Mouse (Mus musculus) Patski (cell line): ENCODE measurements around the gene Slc6a19. TPM values are rescaled to one million over a fixed set of nuclear protein-coding genes. Genes with fewer than 3 reads are reported as not detected.

ENCODE experiments used
- ATAC-seq: fragments of 100-300 bp; one replicate; pipeline ENCODE4 v1.8.0; 2021
- CTCF ChIA-PET: fragments of 350-600 bp; sonication (Branson Sonifier 250); formaldehyde crosslinking; loops from one replicate; lab custom pipeline; 2022; ENCODE audit warnings: inconsistent platforms; lab: Charles Lee
- POLR2A ChIA-PET: fragments of 350-600 bp; sonication (Branson Sonifier 250); formaldehyde crosslinking; loops from one replicate; lab custom pipeline; 2022; ENCODE audit warnings: antibody characterized with exemption, inconsistent platforms; lab: Charles Lee
- DNase-seq: peaks from one replicate; pipeline ENCODE4 v3.0.0-alpha.2; 2011; ENCODE audit warnings: low read depth, low spot score
- H3K27me3 ChIP-seq: fragments of 371-371 bp; one replicate; pipeline ENCODE4 v1.5.1; 2021
- CTCF ChIP-seq: fragments of 100-300 bp; IDR thresholded peaks from one replicate; pipeline ENCODE4 v1.5.1; 2021
- in situ Hi-C: fragments of 300-500 bp; cut with MboI; formaldehyde crosslinking; loops from 3 replicates; pipeline ENCODE4 v1.11.1; 2018; ENCODE audit warnings: low pct_unique_long_range_greater_than_20kb, mixed read lengths
- polyA plus RNA-seq: library from polyadenylated mRNA; unstranded; gene quantifications from one replicate; pipeline ENCODE4 v1.2.3, GENCODE M21; 2021

Gene Slc6a19
- polyA plus RNA-seq, 1 experiment from 2014 or later: 20.4 TPM

DNA sequence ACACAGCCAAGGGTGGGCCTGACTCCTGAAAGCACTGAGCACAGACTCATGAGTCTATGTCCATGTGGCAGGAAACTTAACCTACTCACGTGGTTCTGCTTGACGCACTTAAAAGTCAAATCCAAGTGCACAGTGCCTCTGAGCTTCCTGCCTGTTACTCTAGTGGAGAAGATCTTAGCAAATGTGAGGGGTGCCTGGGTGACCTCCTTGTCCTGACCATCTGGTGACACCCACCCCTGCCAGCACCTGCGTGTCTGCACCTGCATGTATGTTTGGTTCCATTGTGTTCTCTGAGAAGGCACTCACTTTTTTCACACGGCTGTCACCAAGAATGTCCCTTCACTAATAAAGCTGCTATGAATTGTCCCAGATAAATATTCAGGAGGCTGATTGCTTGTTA, 63.4 kb downstream of the Slc6a19 start:
- no peak for ATAC-seq
- no peak for TF ChIP-seq CTCF
- in situ Hi-C loops: loop anchor here (5.0 kb wide), 1 partner anchor 266 kb away; no protein-coding TSS in a partner anchor
- H3K27me3 ChIP-seq: no peaks in the 10 kb centered on the region
- ChIA-PET POLR2A (no interaction called here), CTCF (interaction anchor here (10.4 kb wide), 1 partner anchor 53 kb away, joined by 196 read pairs; no protein-coding TSS in a partner anchor)
- DNase-seq: no peak

DNA sequence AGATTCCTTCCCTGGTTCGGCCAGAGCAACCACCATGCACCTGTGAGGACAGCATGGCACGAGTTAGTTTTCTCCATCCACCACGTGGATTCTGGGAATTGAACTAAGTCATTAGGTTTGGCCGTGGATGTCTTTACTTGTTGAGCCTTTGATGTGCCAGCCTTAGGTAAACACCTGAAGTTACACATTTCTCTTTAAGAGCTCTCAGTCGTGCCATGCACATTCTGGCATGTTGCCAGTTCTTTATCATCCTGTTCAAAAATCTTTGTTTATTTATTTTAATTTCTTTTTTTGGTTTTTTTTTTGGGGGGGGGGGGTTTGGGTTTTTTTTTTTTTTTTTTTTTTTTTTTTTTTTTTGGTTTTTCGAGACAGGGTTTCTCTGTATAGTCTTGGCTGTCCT, 66.8 kb downstream of the Slc6a19 start:
- ATAC-seq (no peak), DNase-seq (no peak)
- in situ Hi-C loops: no loop called here
- ChIA-PET POLR2A (no interaction called here), CTCF (no interaction called here)
- no peaks in the 10 kb centered on the region for H3K27me3 ChIP-seq
- TF ChIP-seq CTCF: no peak

DNA sequence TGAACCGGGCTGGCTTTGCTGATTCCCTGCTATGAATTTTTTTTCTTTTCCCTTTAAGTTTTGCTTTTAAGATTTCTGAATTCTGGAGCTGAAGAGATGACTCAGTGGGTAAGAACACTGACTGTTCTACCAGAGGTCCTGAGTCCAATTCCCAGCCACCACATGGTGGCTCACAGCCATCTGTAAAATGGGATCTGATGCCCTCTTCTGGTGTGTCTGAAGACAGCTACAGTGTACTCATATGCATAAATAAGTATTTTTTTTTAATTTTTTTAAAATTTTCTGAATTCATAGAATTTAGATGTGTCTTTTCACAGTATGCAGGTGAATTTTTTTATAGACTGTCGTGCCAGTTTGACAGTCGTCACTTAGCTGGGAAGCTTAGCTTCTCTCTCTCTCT, 72.8 kb downstream of the Slc6a19 start:
- no peak for TF ChIP-seq CTCF
- ATAC-seq: no peak
- CTCF ChIA-PET: interaction anchor here (1.3 to 1.4 kb wide), 2 partner anchors 10 to 15 kb away, joined by 3 to 4 read pairs; no protein-coding TSS in a partner anchor
- in situ Hi-C loops: no loop called here
- H3K27me3 ChIP-seq: no peaks in the 10 kb centered on the region
- no peak for DNase-seq
- POLR2A ChIA-PET: no interaction called here

Other genes with a start within 250 kb of the Slc6a19 start
- 73.9 TPM for gene Lpcat1, start 237.7 kb downstream of the Slc6a19 start, polyA plus RNA-seq
- gene Slc6a3, start 168.1 kb downstream of the Slc6a19 start, polyA plus RNA-seq: not detected
- 215 TPM for gene Clptm1l, start 100.9 kb downstream of the Slc6a19 start, polyA plus RNA-seq
- 3.7 TPM for gene Tert, start 78.0 kb downstream of the Slc6a19 start, polyA plus RNA-seq
- gene Slc6a18, start 26.8 kb downstream of the Slc6a19 start, polyA plus RNA-seq: 23.7 TPM
- gene Slc12a7, start 28.2 kb upstream of the Slc6a19 start, polyA plus RNA-seq: 120 TPM
- gene Nkd2, start 142.8 kb upstream of the Slc6a19 start, polyA plus RNA-seq: 0.42 TPM
- 14.8 TPM for gene Trip13, start 232.9 kb upstream of the Slc6a19 start, polyA plus RNA-seq
- 36.0 TPM for gene Brd9, start 232.9 kb upstream of the Slc6a19 start, polyA plus RNA-seq